In genomic region chr10:77429921-77430320, GRCm38 (mm10) we compare ENCODE assay signal across 17 mouse cellular contexts.
"Had no signal": no experiment of that assay in that cellular context is flagged by ENCODE, and none has a peak within 500 bp of the region (broad histone marks: within the 10 kb centered on the region; RNA-seq: fewer than 3 reads in every experiment).

No protein-coding gene starts in this region.

- ATAC-seq: liver, embryonic 12.5 days; midbrain, embryonic 15.5 days had no signal

- H3K4me1 ChIP-seq: liver, embryonic 15.5 days had no signal

- DNase-seq: kidney, postnatal 25 days; layer of hippocampus, adult 9-11 months; liver; lung, adult 18-20 months; lung, postnatal 14 days; lung, postnatal 4 days; thymus, adult 18-20 months; thymus, postnatal 36 days had no signal

- H3K27ac ChIP-seq: kidney, postnatal 0 days; layer of hippocampus, adult 2 months; limb, embryonic 10.5 days; limb, embryonic 13.5 days; liver, embryonic 12.5 days; liver, embryonic 15.5 days; lung, embryonic 15.5 days; midbrain, embryonic 12.5 days; midbrain, embryonic 15.5 days had no signal

- H3K4me3 ChIP-seq: layer of hippocampus, adult 2 months; limb, embryonic 10.5 days; limb, embryonic 13.5 days; liver, embryonic 12.5 days; liver, embryonic 15.5 days; lung, embryonic 15.5 days; midbrain, embryonic 12.5 days; midbrain, embryonic 15.5 days had no signal

- H3K27me3 ChIP-seq: limb, embryonic 13.5 days; liver, embryonic 12.5 days; liver, embryonic 15.5 days; lung, embryonic 15.5 days; midbrain, embryonic 12.5 days; midbrain, embryonic 15.5 days had no signal
